Mouse (Mus musculus) cerebellum, adult 2 months (tissue): ENCODE results near the gene Kcnb1.

ENCODE experiments used
- CTCF ChIP-seq: fragments of 200-500 bp; IDR thresholded peaks from 2 replicates; pipeline ENCODE4 v1.5.1; 2011; ENCODE audit warnings: low read depth, mild to moderate bottlenecking, control low read depth, low read length, moderate library complexity, borderline replicate concordance; ENCODE audit not compliant: insufficient read depth
- POLR2A ChIP-seq: fragments of 200-500 bp; IDR thresholded peaks from 2 replicates; pipeline ENCODE4 v1.6.1; 2011; ENCODE audit warnings: low read length, control low read depth, borderline replicate concordance; ENCODE audit not compliant: insufficient read depth

DNA sequence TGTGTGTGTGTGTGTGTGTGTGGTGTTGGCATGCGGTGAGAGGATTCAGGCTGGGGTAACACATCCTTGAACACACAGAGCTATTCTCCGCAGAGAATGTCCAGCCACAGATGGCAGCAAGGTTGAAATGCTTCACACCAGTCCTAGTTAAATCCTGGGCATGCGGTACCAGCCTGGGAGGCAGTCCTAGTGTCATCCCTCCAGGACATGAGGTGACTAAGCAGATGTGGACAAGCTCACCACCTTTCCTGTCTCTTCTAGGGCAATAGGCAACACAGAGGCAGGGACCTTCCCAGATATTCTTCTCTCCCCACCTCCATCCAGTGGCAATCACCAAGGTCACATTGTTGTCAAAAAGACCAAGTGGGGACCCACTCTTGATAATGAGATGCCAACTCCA is 47.7 kb downstream of the Kcnb1 start:
- TF ChIP-seq CTCF: no peak
- TF ChIP-seq POLR2A: no peak
